Mouse (Mus musculus): Measurements from ENCODE around the gene Azin2. TPM values are rescaled to one million over a fixed set of nuclear protein-coding genes. Genes with fewer than 3 reads are reported as not detected.

Azin2 gene
- polyA plus RNA-seq, 1 experiment from 2014 or later: 20.3 TPM

- H3K36me3 ChIP-seq: 0 out of 2 replicates have a peak, but pooled peaks cover 5% of the 10 kb centered on the region
- no peak overlapping the region for H3K9ac ChIP-seq
- no peak overlapping the region for H3K27ac ChIP-seq
- peaks cover 32% of the 10 kb centered on the region for H3K4me1 ChIP-seq
- no peaks in the 10 kb centered on the region for H3K9me3 ChIP-seq (replicated peaks)
- ATAC-seq (replicated peaks; ENCODE audit: low FRiP score): no peak
- WGBS: 88% methylated on average over 3 of the region's 3 CpGs
- H3K4me2 ChIP-seq: no peak overlapping the region
- no peak overlapping the region for H3K4me3 ChIP-seq (replicated peaks)
- H3K27me3 ChIP-seq: no peaks in the 10 kb centered on the region; the same call in 1 of the 2 replicates
Measured at GRCm38 (mm10) chr4:128992176-128992575, 29.9 kb upstream of the Azin2 start.

DNA sequence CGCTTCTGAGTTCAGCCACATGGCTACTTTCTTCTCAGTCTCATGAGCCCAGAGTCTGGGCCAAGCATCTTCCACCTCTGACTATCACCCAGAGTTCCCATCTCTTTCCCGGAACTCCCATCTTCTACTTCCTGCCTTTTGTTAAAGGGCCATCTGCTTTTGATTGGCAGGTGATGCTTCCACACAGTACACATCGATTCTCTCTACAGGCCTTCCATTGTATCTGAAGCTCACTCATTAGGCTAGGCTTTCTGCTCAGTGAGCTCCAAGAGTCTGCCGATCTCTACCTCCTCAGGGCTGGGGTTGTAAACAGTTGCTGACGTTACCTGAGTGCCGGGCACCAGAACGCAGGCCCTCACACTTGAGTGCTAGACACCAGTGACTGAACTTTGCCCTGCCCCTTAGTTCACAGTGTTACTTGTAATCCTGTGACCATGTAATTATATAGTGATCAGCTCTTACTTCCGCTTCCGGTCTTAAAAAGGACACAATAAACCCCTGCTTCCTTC is 29.3 kb upstream of the Azin2 start, which contains the start of gene Ak2:
TSS of gene Ak2 (plus strand) at position 459 of the 509 bp plus-strand sequence.
- no peak for ATAC-seq (replicated peaks; ENCODE audit: low FRiP score)
- Histone ChIP-seq H3K27ac (no peak within 1 kb of the TSS), H3K4me3 (replicated peaks) (no peak within 1 kb of the TSS; the same call in 1 of the 2 replicates), H3K4me2 (peak within 1 kb of the TSS; percentile 38), H3K27me3 (no peaks in the 10 kb centered on the region; the same call in 1 of the 2 replicates), H3K9me3 (replicated peaks) (no peaks in the 10 kb centered on the region), H3K36me3 (0 out of 2 replicates have a peak, but pooled peaks cover 5% of the 10 kb centered on the region), H3K4me1 (peaks cover 27% of the 10 kb centered on the region), H3K9ac (no peak within 1 kb of the TSS)
- WGBS: 93% methylated on average over 9 of the region's 9 CpGs

GRCm38 (mm10) chr4:128989678-128990077 is 27.4 kb upstream of the Azin2 start:
- Histone ChIP-seq H3K4me3 (replicated peaks) (no peak overlapping the region), H3K4me1 (peaks cover 10% of the 10 kb centered on the region), H3K36me3 (no peaks in the 10 kb centered on the region), H3K4me2 (no peak overlapping the region), H3K27ac (no peak overlapping the region), H3K9me3 (replicated peaks) (no peaks in the 10 kb centered on the region), H3K9ac (no peak overlapping the region), H3K27me3 (no peaks in the 10 kb centered on the region; the same call in 1 of the 2 replicates)
- ATAC-seq (replicated peaks; ENCODE audit: low FRiP score): no peak
- 58% methylated on average over 11 of the region's 11 CpGs for WGBS

GRCm38 (mm10) chr4:128988911-128989310 is 26.7 kb upstream of the Azin2 start:
- Histone ChIP-seq H3K9me3 (replicated peaks) (no peaks in the 10 kb centered on the region), H3K4me1 (peaks cover 3% of the 10 kb centered on the region), H3K9ac (no peak overlapping the region), H3K4me2 (no peak overlapping the region), H3K27ac (no peak overlapping the region), H3K4me3 (replicated peaks) (no peak overlapping the region), H3K36me3 (no peaks in the 10 kb centered on the region), H3K27me3 (no peaks in the 10 kb centered on the region; the same call in 1 of the 2 replicates)
- 56% methylated on average over 3 of the region's 3 CpGs for WGBS
- no peak for ATAC-seq (replicated peaks; ENCODE audit: low FRiP score)

DNA sequence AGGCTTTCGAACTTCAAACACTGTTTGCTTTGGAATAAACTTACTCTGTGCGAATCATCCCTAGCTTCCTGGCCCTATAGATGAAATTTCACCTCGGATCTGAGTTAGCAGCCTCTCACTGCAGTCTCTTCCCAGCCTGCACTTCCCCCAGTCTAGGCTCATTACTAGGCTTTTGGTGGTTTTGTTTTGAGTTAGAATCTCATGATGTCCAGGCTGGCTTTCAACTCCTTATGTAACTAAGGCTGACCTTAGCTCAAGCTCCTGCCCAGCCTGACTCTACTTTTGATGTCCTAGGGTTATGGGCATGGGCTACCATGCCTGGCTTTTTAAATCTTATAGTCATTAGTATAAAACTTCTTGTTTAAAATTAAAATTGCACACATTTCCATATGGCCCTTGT is 22.4 kb upstream of the Azin2 start:
- H3K36me3 ChIP-seq: no peaks in the 10 kb centered on the region
- no peaks in the 10 kb centered on the region; the same call in 1 of the 2 replicates for H3K27me3 ChIP-seq
- WGBS: 35% methylated on average over 3 of the region's 3 CpGs
- no peak overlapping the region for H3K4me3 ChIP-seq (replicated peaks)
- no peak for ATAC-seq (replicated peaks; ENCODE audit: low FRiP score)
- no peak overlapping the region for H3K27ac ChIP-seq
- H3K9me3 ChIP-seq (replicated peaks): no peaks in the 10 kb centered on the region
- no peaks in the 10 kb centered on the region; the same call in 1 of the 2 replicates for H3K4me1 ChIP-seq
- no peak overlapping the region for H3K4me2 ChIP-seq
- H3K9ac ChIP-seq: no peak overlapping the region

- H3K36me3 ChIP-seq: no peaks in the 10 kb centered on the region
- WGBS: 51% methylated on average over 2 of the region's 2 CpGs
- no peak overlapping the region for H3K4me2 ChIP-seq
- H3K9me3 ChIP-seq (replicated peaks): no peaks in the 10 kb centered on the region
- no peaks in the 10 kb centered on the region; the same call in 1 of the 2 replicates for H3K4me1 ChIP-seq
- H3K4me3 ChIP-seq (replicated peaks): no peak overlapping the region
- H3K9ac ChIP-seq: no peak overlapping the region
- no peaks in the 10 kb centered on the region; the same call in 1 of the 2 replicates for H3K27me3 ChIP-seq
- H3K27ac ChIP-seq: no peak overlapping the region
- no peak for ATAC-seq (replicated peaks; ENCODE audit: low FRiP score)
Measured at GRCm38 (mm10) chr4:128983656-128984055, 21.4 kb upstream of the Azin2 start.

DNA sequence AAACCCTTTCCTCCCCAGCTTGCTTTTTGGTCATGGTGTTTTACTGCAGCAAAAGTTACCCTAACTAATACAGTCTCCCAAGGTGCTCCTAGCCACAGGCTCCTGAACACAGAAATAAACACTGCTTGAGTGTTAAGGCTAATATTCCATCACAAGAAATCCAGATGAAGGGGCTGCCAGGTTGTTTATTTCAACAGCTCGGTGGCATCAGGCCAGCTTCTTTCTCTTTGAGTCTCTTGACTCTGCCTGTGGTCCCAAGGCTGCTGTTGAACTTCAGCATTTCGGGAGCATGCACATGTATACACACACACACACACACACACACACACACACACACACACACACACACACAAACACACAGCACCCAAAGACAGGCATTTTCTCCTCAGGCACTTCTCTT is 20.9 kb upstream of the Azin2 start:
- H3K4me3 ChIP-seq (replicated peaks): no peak overlapping the region
- no peak overlapping the region for H3K4me2 ChIP-seq
- H3K4me1 ChIP-seq: no peaks in the 10 kb centered on the region; the same call in 1 of the 2 replicates
- WGBS: 76% methylated on average over 2 of the region's 2 CpGs
- H3K9ac ChIP-seq: no peak overlapping the region
- H3K36me3 ChIP-seq: no peaks in the 10 kb centered on the region
- no peak for ATAC-seq (replicated peaks; ENCODE audit: low FRiP score)
- no peak overlapping the region for H3K27ac ChIP-seq
- H3K27me3 ChIP-seq: no peaks in the 10 kb centered on the region; the same call in 1 of the 2 replicates
- no peaks in the 10 kb centered on the region for H3K9me3 ChIP-seq (replicated peaks)

- WGBS: 74% methylated on average over 11 of the region's 11 CpGs
- no peaks in the 10 kb centered on the region for H3K36me3 ChIP-seq
- H3K9me3 ChIP-seq (replicated peaks): no peaks in the 10 kb centered on the region
- H3K4me3 ChIP-seq (replicated peaks): no peak overlapping the region
- no peaks in the 10 kb centered on the region for H3K27me3 ChIP-seq
- H3K4me1 ChIP-seq: no peaks in the 10 kb centered on the region; the same call in 1 of the 2 replicates
- no peak overlapping the region for H3K9ac ChIP-seq
- no peak for ATAC-seq (replicated peaks; ENCODE audit: low FRiP score)
- H3K4me2 ChIP-seq: 0 out of 2 replicates have a peak overlapping the region, but pooled peaks have one; percentile 12
- H3K27ac ChIP-seq: no peak overlapping the region
Measured at GRCm38 (mm10) chr4:128981833-128982180, 19.6 kb upstream of the Azin2 start.

DNA sequence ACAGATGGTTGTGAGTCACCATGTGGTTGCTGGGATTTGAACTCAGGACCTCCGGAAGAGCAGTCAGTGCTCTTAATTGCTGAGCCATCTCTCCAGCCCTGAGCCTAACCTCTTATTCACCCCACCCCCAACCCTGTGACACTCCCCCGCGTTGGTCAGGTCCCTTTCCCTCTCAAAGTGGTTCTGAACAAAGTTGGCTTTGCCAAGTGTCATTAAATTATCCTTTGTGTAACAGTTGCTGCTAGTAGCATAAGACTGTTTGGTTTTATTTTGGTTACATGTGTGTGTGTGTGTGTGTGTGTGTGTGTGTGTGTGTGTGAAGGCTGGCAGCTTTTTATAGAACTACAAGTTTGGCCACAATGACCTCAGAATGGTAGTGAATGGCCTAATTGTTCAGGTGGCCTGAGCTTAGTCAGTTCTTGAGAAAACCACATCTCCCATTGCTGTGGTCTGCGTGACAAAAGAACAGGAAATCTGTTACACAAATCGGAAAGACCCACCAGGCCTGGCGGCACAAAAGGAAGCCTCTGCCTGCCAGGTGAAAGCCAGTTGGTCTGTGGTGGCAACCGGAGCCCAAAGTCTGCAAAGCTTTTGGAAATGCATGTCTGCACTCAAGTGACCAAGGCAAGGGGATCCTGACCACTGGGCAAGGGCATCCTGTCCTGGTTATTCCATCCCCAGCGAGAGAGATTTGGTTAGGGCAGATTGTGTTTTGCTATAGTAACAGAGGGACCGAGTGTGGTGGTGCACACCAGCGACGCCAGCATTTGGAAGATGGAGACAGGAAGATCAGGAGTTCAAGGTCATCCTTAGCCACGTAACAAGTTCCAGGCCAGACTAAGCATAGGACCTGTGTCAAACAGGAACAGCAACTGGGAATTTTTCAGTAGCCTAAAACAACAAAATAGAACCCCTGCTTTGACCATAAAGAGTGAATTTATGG is 18.9 kb upstream of the Azin2 start:
- 69% methylated on average over 12 of the region's 12 CpGs for WGBS
- Histone ChIP-seq H3K9me3 (replicated peaks) (no peaks in the 10 kb centered on the region), H3K4me1 (no peaks in the 10 kb centered on the region; the same call in 1 of the 2 replicates), H3K36me3 (no peaks in the 10 kb centered on the region), H3K27me3 (no peaks in the 10 kb centered on the region), H3K27ac (peak overlapping the region; percentile 29; the same call in 1 of the 2 replicates), H3K4me2 (0 out of 2 replicates have a peak overlapping the region, but pooled peaks have one; percentile 12), H3K9ac (no peak overlapping the region), H3K4me3 (replicated peaks) (no peak overlapping the region)
- no peak for ATAC-seq (replicated peaks; ENCODE audit: low FRiP score)

DNA sequence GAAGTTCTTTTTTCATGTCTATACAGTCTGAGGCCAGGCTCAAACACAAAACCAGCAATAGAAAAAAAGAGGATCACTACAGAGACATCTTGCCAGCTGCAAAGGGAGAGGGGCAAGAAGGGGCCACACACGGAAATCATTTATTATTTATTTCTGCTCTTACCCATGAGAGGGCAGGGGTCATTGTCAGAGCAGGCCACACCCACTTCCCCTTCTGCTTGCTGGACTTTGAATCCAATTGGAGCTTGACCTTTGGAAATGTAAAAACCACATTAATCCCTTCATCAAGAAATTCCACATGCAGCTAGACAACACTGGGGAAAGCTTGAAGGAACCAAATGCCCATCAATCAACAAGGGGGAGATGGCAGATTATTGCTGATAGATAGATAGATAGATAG is 16.4 kb upstream of the Azin2 start:
- no peaks in the 10 kb centered on the region for H3K9me3 ChIP-seq (replicated peaks)
- H3K27me3 ChIP-seq: no peaks in the 10 kb centered on the region
- ATAC-seq (replicated peaks; ENCODE audit: low FRiP score): no peak
- H3K4me1 ChIP-seq: no peaks in the 10 kb centered on the region; the same call in 1 of the 2 replicates
- H3K4me2 ChIP-seq: no peak overlapping the region
- WGBS: 39% methylated on average over 1 of the region's 1 CpGs
- H3K36me3 ChIP-seq: no peaks in the 10 kb centered on the region
- no peak overlapping the region for H3K27ac ChIP-seq
- H3K9ac ChIP-seq: no peak overlapping the region
- H3K4me3 ChIP-seq (replicated peaks): no peak overlapping the region

DNA sequence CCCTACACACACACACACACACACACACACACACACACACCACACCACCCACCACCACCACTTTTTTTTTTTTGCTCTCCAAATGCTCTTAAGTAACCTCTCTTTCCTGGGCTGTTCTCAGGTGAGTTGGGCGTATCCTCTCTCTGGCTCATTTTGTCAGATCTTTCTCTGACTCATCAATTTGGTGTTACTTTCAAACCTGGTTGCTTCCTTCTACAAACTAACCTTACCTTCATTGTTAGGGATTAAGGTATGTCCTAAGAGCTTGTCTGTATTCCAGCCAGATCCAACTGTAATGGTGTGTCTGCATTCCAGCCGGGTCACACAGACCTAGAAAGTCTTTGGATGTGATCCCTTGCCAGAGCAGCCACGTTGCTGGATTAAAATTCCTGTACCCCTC is 15.0 kb upstream of the Azin2 start:
- no peak overlapping the region for H3K9ac ChIP-seq
- H3K9me3 ChIP-seq (replicated peaks): no peaks in the 10 kb centered on the region
- no peaks in the 10 kb centered on the region for H3K36me3 ChIP-seq
- ATAC-seq (replicated peaks; ENCODE audit: low FRiP score): no peak
- H3K27me3 ChIP-seq: no peaks in the 10 kb centered on the region
- H3K4me1 ChIP-seq: no peaks in the 10 kb centered on the region; the same call in 1 of the 2 replicates
- H3K4me2 ChIP-seq: no peak overlapping the region
- 78% methylated on average over 3 of the region's 3 CpGs for WGBS
- H3K27ac ChIP-seq: no peak overlapping the region
- H3K4me3 ChIP-seq (replicated peaks): no peak overlapping the region

DNA sequence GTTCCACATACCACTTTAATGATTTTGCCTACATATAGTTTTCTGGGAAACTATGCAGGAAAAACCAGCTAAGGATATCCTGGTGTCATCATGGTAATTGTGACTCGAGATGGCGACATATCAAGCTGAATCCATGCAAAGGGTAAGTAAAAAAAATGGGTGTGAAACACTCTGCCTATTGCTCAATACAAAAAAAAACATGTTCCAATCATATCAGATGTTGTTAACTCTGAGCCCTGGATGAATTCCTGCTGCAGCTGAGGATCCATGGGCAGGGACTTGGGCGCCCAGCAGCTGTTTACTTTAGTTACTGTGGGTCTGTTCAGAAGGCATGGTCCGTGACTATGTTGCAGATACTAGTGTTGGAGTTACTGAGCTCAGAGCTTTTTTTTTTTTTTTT is 14.3 kb upstream of the Azin2 start:
- Histone ChIP-seq H3K4me3 (replicated peaks) (no peak overlapping the region), H3K36me3 (no peaks in the 10 kb centered on the region), H3K4me2 (no peak overlapping the region), H3K9ac (no peak overlapping the region), H3K4me1 (no peaks in the 10 kb centered on the region; the same call in 1 of the 2 replicates), H3K9me3 (replicated peaks) (no peaks in the 10 kb centered on the region), H3K27ac (no peak overlapping the region), H3K27me3 (no peaks in the 10 kb centered on the region)
- WGBS: 83% methylated on average over 4 of the region's 4 CpGs
- ATAC-seq (replicated peaks; ENCODE audit: low FRiP score): no peak
